In the genomic region with DNA sequence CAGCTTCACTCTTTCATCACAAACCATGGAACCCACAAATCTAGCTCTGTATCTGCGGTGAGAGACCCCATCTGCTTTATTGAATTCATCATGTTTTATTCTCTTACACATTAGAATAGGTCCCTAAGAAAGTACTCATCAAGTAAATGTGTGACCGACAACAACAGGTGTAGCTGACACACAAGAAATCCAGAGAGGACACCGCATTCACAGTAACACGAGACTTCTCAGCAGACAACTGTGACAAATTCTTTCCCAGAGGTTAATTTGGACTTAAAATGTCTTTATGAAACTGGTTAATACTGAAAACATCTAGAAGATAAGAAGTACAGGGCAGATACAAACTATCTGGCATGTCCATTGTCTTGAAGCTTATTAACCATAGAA, we compare ENCODE assay signal across 19 mouse cellular contexts.
"Had no signal": no experiment of that assay in that cellular context is flagged by ENCODE, and none has a peak within 500 bp of the region (broad histone marks: within the 10 kb centered on the region; RNA-seq: fewer than 3 reads in every experiment).

No protein-coding gene starts in this region.

- H3K27ac ChIP-seq: lung, embryonic 15.5 days; macrophage; midbrain, embryonic 13.5 days; midbrain, embryonic 15.5 days; neural tube, embryonic 13.5 days; neural tube, embryonic 15.5 days had no signal

- H3K4me1 ChIP-seq: lung, embryonic 15.5 days; megakaryocyte, embryonic 14.5 days; midbrain, embryonic 13.5 days; midbrain, embryonic 15.5 days; neural tube, embryonic 13.5 days; neural tube, embryonic 15.5 days had no signal

- H3K4me2 ChIP-seq: lung, embryonic 15.5 days; midbrain, embryonic 11.5 days; midbrain, embryonic 13.5 days; midbrain, embryonic 15.5 days; neural tube, embryonic 13.5 days; neural tube, embryonic 15.5 days had no signal

- DNase-seq: liver, postnatal 0 days; lung, adult 2 months; lung, postnatal 14 days; lung, postnatal 36 days; retina, postnatal 1 day; right cerebral cortex, postnatal 4 days; spleen, adult 18-20 months; thymus, adult 18-20 months; thymus, postnatal 14 days; thymus, postnatal 36 days had no signal

- ATAC-seq: liver, postnatal 0 days; lung, postnatal 0 days; midbrain, embryonic 13.5 days; midbrain, embryonic 15.5 days had no signal

- H3K9me3 ChIP-seq: lung, embryonic 15.5 days; megakaryocyte, embryonic 14.5 days; midbrain, embryonic 13.5 days; midbrain, embryonic 15.5 days; neural tube, embryonic 13.5 days; neural tube, embryonic 15.5 days had no signal

- H3K9ac ChIP-seq: liver, postnatal 0 days; lung, embryonic 15.5 days; midbrain, embryonic 13.5 days; midbrain, embryonic 15.5 days; neural tube, embryonic 13.5 days; neural tube, embryonic 15.5 days had no signal

- H3K27me3 ChIP-seq: lung, embryonic 15.5 days; megakaryocyte, embryonic 14.5 days; midbrain, embryonic 13.5 days; midbrain, embryonic 15.5 days; neural tube, embryonic 13.5 days; neural tube, embryonic 15.5 days had no signal

- H3K4me3 ChIP-seq: lung, embryonic 15.5 days; megakaryocyte, embryonic 14.5 days; midbrain, embryonic 13.5 days; midbrain, embryonic 15.5 days; neural tube, embryonic 13.5 days; neural tube, embryonic 15.5 days had no signal

- H3K36me3 ChIP-seq: lung, embryonic 15.5 days; midbrain, embryonic 13.5 days; midbrain, embryonic 15.5 days; neural tube, embryonic 13.5 days; neural tube, embryonic 15.5 days had no signal
